Mouse (Mus musculus) small intestine, adult 2 months (tissue): ENCODE results near the gene Angpt4.

Experiments
- CTCF ChIP-seq: fragments of 200-500 bp; IDR thresholded peaks from 2 replicates; pipeline ENCODE4 v1.5.1; 2012; ENCODE audit warnings: low read depth, mild to moderate bottlenecking, control low read depth, inconsistent platforms, low read length, moderate library complexity, mixed read lengths; ENCODE audit not compliant: insufficient replicate concordance, insufficient read length; ENCODE audit errors: extremely low read depth
- POLR2A ChIP-seq: fragments of 200-500 bp; IDR thresholded peaks from 2 replicates; pipeline ENCODE4 v1.6.1; 2012; ENCODE audit warnings: low read depth, mild to moderate bottlenecking, control low read depth, inconsistent platforms, low read length, moderate library complexity

DNA sequence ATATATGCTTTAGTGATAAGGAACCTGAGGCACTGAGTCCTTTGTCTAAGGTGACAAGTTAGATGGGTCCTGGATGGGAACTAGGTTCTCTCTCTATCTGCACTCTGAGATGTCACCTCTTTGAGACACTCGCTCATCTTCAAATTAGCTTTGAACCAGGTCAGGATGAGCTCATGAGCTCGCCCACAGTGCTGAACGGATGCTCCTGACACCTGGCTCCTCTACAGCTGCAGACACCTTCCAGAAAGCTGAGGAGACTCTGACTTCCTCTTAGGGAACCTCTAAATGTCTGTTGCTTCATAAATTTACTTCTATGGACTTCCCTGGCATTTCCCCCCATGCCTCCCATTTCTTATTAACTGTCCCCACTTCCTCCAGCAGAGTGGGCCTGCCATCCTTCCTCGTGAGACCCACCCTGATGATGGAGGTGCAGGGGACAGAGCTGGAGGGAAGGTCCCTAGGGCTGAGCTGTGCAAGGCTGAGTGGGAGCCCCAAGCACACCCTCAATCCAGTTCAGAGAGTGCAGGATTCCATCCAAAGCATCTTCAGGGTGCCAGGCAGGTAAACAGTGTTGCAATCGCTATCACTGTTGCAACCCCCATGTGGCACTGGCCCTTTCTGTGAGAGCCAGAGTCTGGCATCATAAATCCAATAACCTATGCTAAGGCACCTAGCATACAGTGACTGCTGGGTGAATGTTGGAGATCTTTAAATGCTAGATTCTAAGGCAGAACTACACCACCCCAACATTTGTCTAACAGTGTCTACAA, 28.8 kb downstream of the Angpt4 start:
- no peak for TF ChIP-seq CTCF
- TF ChIP-seq POLR2A, result no peak
